Mouse (Mus musculus) hindlimb bud, embryonic 11.5 days (tissue): ENCODE measurements at regions not wholly inside any gene's neighbourhood (a gene's known extent, or its start where the extent isn't known, plus 50 kb on each side); places are given as distances from the start of the nearest gene placed in this dataset.

ENCODE experiments used
- DNase-seq: peaks from one replicate; pipeline ENCODE4 v3.0.0-alpha.2; 2012; ENCODE audit warnings: low read depth, low spot score; ENCODE audit errors: extremely low spot score

GRCm38 (mm10) chrX:68954687-68955086, 61.8 kb upstream of the Gm6812 start:
- no peak for DNase-seq

GRCm38 (mm10) chrX:68953298-68953697, 60.4 kb upstream of the Gm6812 start:
- DNase-seq: no peak

DNA sequence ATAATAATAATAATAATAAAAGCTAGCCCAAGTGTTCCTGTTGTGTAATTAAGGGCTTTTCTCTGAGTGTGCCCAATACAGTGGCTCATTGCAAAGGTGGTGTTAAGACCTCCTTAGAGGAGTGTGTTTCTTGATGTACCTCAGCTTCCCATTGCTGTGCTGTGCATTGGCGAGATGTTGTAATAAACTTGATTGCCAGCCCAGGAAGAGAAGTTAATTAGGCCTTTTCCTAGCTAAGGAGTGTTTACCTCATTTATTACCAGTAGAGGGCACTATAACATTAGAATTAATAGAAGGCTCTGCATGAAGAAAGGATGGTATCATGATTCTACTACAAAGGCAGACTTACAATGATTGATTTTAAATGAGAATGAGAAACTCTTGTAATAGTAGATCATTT, 57.9 kb upstream of the Gm6812 start:
- DNase-seq: peak; percentile 12

DNA sequence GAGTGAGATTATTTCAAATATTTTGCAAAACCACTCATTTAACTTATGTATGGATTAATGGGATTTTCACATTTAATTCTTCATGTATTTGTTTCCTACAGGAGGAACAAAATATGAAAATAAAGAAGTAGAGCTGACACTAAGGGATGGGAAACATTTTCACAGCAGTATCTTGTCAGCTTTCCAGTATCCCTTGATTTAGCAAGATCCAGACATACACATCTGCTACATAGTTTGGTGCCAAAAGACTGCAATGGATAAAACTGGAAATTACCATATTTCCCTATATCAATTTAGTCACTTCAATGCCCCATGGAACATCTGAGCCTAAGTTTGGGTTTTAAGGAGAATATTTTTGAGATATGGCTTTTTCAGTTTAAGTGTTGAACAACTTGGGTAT, 52.9 kb upstream of the Gm6812 start:
- DNase-seq: no peak
